Mouse (Mus musculus) erythroblast, embryonic 14.5 days (primary cell): ENCODE measurements around the gene Mrpl11.

Experiments
- GATA1 ChIP-seq: IDR thresholded peaks from 2 replicates; pipeline ENCODE4 v1.6.1; 2012; ENCODE audit warnings: low read length, inconsistent platforms, mixed read lengths
- TAL1 ChIP-seq: IDR thresholded peaks from 3 replicates; pipeline ENCODE4 v1.6.1; 2012; ENCODE audit warnings: low read length, inconsistent platforms, mixed read lengths

DNA sequence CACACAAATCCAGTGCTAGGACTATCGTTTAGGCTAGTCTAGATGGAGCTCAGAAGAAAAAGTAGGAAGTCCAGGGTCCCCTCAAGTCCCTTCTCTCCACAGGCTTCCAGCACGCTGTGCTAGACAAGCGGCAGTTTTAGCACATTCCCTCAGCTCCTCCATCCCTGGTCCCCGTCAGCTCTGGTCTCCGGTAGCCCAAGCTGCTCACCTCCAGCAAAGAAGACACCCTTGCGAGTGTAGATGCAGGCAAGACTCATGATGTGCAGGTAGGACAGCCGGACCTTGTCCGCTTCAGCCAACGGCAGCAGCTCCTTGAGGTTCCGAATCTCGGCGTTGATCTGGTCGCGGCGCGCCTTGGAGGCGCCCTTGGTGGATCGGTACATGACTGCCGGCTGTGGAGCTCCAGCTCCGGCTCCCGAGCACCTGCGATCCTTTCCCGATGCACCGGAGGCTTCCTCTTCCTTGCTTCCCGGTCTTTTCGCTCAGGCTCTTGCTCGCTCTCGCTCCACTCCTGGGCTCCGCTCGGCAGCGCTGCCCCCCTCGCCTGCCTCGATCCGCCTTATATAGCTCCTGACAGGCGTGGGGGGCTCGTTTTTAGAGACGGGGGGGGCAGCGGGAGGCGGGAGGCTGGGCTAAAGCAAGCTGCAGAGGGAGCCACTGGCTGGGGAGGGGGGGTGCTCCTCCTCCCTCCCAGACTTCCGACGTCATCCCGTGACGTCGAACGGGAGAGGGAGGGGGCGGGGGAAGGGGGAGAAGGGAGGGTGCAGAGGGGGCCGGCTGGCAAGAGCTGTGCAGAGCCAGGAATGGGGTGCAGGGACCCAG lies 27.7 kb downstream of the Mrpl11 start:
- TF ChIP-seq TAL1 (no peak), GATA1 (no peak)
